Mouse (Mus musculus): ENCODE data around the gene Cd200. TPM values are rescaled to one million over a fixed set of nuclear protein-coding genes. Genes with fewer than 3 reads are reported as not detected.

Gene Cd200
- polyA plus RNA-seq, 1 experiment from 2014 or later, result 424 TPM

- Histone ChIP-seq H3K4me3 (ENCODE audit: low read depth, low read length) (no peak overlapping the region), H3K27me3 (replicated peaks; ENCODE audit: insufficient read depth, low read length) (no peaks in the 10 kb centered on the region), H3K27ac (ENCODE audit: low read length) (no peak overlapping the region), H3K9me3 (ENCODE audit: low read length) (no peaks in the 10 kb centered on the region), H3K9ac (replicated peaks; ENCODE audit: low read depth) (no peak overlapping the region), H3K4me1 (ENCODE audit: insufficient read depth, low read depth, low read length) (no peaks in the 10 kb centered on the region), H3K36me3 (ENCODE audit: insufficient read depth, low read length) (no peaks in the 10 kb centered on the region), H3K4me2 (replicated peaks; ENCODE audit: low read depth, low read length) (no peak overlapping the region)
- DNase-seq (ENCODE audit: low spot score) (no peak), ATAC-seq (peak; percentile 35)
- TF ChIP-seq EP300 (IDR thresholded peaks at IDR 0.05) (peak; percentile 51), CTCF (IDR thresholded peaks at IDR 0.05) (no peak)
- 68% methylated on average over 2 of the region's 2 CpGs for WGBS
These were observed 64.0 kb downstream of the Cd200 start for GRCm38 (mm10) chr16:45344879-45345278.

- 64% methylated on average over 1 of the region's 1 CpGs for WGBS
- no peaks in the 10 kb centered on the region for H3K4me1 ChIP-seq (ENCODE audit: insufficient read depth, low read depth, low read length)
- no peak overlapping the region for H3K4me3 ChIP-seq (ENCODE audit: low read depth, low read length)
- no peak overlapping the region for H3K27ac ChIP-seq (ENCODE audit: low read length)
- TF ChIP-seq CTCF (IDR thresholded peaks at IDR 0.05), result no peak
- no peak for TF ChIP-seq EP300 (IDR thresholded peaks at IDR 0.05)
- no peaks in the 10 kb centered on the region for H3K9me3 ChIP-seq (ENCODE audit: low read length)
- no peaks in the 10 kb centered on the region for H3K36me3 ChIP-seq (ENCODE audit: insufficient read depth, low read length)
- no peak overlapping the region for H3K4me2 ChIP-seq (replicated peaks; ENCODE audit: low read depth, low read length)
- no peaks in the 10 kb centered on the region for H3K27me3 ChIP-seq (replicated peaks; ENCODE audit: insufficient read depth, low read length)
- H3K9ac ChIP-seq (replicated peaks; ENCODE audit: low read depth), result no peak overlapping the region
- ATAC-seq (no peak), DNase-seq (ENCODE audit: low spot score) (no peak)
These were observed 72.4 kb downstream of the Cd200 start for GRCm38 (mm10) chr16:45336478-45336877.

DNA sequence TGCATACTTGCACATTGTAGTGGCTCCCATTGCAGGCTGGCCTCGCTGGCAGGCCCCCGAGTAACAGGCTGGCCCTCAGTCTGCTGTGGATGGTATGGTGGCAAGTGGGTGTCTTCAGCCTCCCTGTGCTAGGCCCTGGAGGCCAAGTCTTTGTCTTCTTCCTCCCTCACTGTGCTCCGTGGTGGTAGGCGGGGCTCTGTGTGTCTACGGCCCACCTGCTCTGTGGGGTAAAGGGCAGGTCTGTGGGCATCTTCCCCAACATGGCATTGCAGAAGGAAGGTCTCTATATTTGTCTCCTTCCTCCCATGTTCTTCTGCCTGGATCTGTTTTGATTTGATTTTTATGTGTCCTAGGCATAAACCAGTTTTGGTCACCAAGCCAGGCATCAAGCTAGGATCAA, 74.0 kb downstream of the Cd200 start:
- DNase-seq (ENCODE audit: low spot score), result no peak
- no peak for ATAC-seq
- Histone ChIP-seq H3K4me1 (ENCODE audit: insufficient read depth, low read depth, low read length) (no peaks in the 10 kb centered on the region; the same call in 1 of the 2 replicates), H3K9ac (replicated peaks; ENCODE audit: low read depth) (no peak overlapping the region), H3K9me3 (ENCODE audit: low read length) (no peaks in the 10 kb centered on the region), H3K36me3 (ENCODE audit: insufficient read depth, low read length) (no peaks in the 10 kb centered on the region), H3K4me2 (replicated peaks; ENCODE audit: low read depth, low read length) (no peak overlapping the region), H3K27ac (ENCODE audit: low read length) (no peak overlapping the region), H3K27me3 (replicated peaks; ENCODE audit: insufficient read depth, low read length) (no peaks in the 10 kb centered on the region), H3K4me3 (ENCODE audit: low read depth, low read length) (no peak overlapping the region)
- no peak for TF ChIP-seq EP300 (IDR thresholded peaks at IDR 0.05)
- TF ChIP-seq CTCF (IDR thresholded peaks at IDR 0.05), result no peak
- 83% methylated on average over 5 of the region's 5 CpGs for WGBS

DNA sequence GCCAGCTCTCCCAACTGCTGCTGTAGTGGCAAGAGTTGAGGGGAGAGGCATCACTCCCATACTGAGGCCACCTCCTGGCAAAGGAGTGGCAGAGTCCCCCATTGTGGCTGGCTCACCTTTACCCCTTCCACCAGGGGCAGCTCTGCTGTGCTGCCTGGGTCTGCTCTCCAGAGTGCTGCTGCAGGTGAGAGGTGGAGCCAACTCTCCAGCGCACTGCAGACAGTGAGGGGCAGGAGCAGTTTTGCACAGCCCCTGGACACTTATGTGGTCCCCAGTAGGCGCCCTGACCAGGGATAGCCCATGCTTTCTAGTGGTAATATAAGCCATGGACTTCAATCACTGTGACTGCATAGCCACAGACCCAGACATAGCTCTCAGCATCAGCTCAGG, 74.5 kb downstream of the Cd200 start:
- Histone ChIP-seq H3K27ac (ENCODE audit: low read length) (no peak overlapping the region), H3K9ac (replicated peaks; ENCODE audit: low read depth) (no peak overlapping the region), H3K4me3 (ENCODE audit: low read depth, low read length) (no peak overlapping the region), H3K27me3 (replicated peaks; ENCODE audit: insufficient read depth, low read length) (no peaks in the 10 kb centered on the region), H3K4me2 (replicated peaks; ENCODE audit: low read depth, low read length) (no peak overlapping the region), H3K36me3 (ENCODE audit: insufficient read depth, low read length) (no peaks in the 10 kb centered on the region), H3K9me3 (ENCODE audit: low read length) (no peaks in the 10 kb centered on the region), H3K4me1 (ENCODE audit: insufficient read depth, low read depth, low read length) (no peaks in the 10 kb centered on the region; the same call in 1 of the 2 replicates)
- ATAC-seq (no peak), DNase-seq (ENCODE audit: low spot score) (no peak)
- 84% methylated on average over 2 of the region's 2 CpGs for WGBS
- TF ChIP-seq CTCF (IDR thresholded peaks at IDR 0.05) (no peak), EP300 (IDR thresholded peaks at IDR 0.05) (no peak)

- no peak overlapping the region for H3K9ac ChIP-seq (replicated peaks; ENCODE audit: low read depth)
- H3K27me3 ChIP-seq (replicated peaks; ENCODE audit: insufficient read depth, low read length), result no peaks in the 10 kb centered on the region
- H3K36me3 ChIP-seq (ENCODE audit: insufficient read depth, low read length), result no peaks in the 10 kb centered on the region
- ATAC-seq, result peak; percentile 30; the same call in 1 of the 2 replicates
- DNase-seq (ENCODE audit: low spot score), result no peak
- 81% methylated on average over 8 of the region's 8 CpGs for WGBS
- no peaks in the 10 kb centered on the region for H3K9me3 ChIP-seq (ENCODE audit: low read length)
- no peak overlapping the region for H3K4me3 ChIP-seq (ENCODE audit: low read depth, low read length)
- H3K4me1 ChIP-seq (ENCODE audit: insufficient read depth, low read depth, low read length), result no peaks in the 10 kb centered on the region; the same call in 1 of the 2 replicates
- no peak overlapping the region for H3K4me2 ChIP-seq (replicated peaks; ENCODE audit: low read depth, low read length)
- TF ChIP-seq EP300 (IDR thresholded peaks at IDR 0.05), result no peak
- TF ChIP-seq CTCF (IDR thresholded peaks at IDR 0.05), result no peak
- no peak overlapping the region for H3K27ac ChIP-seq (ENCODE audit: low read length)
These were observed 75.0 kb downstream of the Cd200 start for GRCm38 (mm10) chr16:45333678-45334375.

- 84% methylated on average over 8 of the region's 8 CpGs for WGBS
- no peak for ATAC-seq
- Histone ChIP-seq H3K9ac (replicated peaks; ENCODE audit: low read depth) (no peak overlapping the region), H3K4me2 (replicated peaks; ENCODE audit: low read depth, low read length) (no peak overlapping the region), H3K4me3 (ENCODE audit: low read depth, low read length) (no peak overlapping the region), H3K4me1 (ENCODE audit: insufficient read depth, low read depth, low read length) (no peaks in the 10 kb centered on the region; the same call in 1 of the 2 replicates), H3K27ac (ENCODE audit: low read length) (no peak overlapping the region), H3K27me3 (replicated peaks; ENCODE audit: insufficient read depth, low read length) (no peaks in the 10 kb centered on the region), H3K36me3 (ENCODE audit: insufficient read depth, low read length) (no peaks in the 10 kb centered on the region), H3K9me3 (ENCODE audit: low read length) (no peaks in the 10 kb centered on the region)
- TF ChIP-seq EP300 (IDR thresholded peaks at IDR 0.05) (no peak), CTCF (IDR thresholded peaks at IDR 0.05) (no peak)
- DNase-seq (ENCODE audit: low spot score), result no peak
These were observed 76.3 kb downstream of the Cd200 start for GRCm38 (mm10) chr16:45332591-45332990.

Other genes with a start within 250 kb of the Cd200 start
- gene Btla, start 184.7 kb downstream of the Cd200 start, polyA plus RNA-seq (2015; fragmentation: Nextera tagmentation; extraction: Ambion mirVana), result 0.13 and 0.19 TPM in 2 replicates
- 0.07 TPM in 1 of 2 replicates, not detected in the other for gene Gm609, start 83.9 kb upstream of the Cd200 start, polyA plus RNA-seq (2015; fragmentation: Nextera tagmentation; extraction: Ambion mirVana)
- not detected in 2 replicates for gene Gm17783, start 123.0 kb upstream of the Cd200 start, polyA plus RNA-seq (2015; fragmentation: Nextera tagmentation; extraction: Ambion mirVana)
- gene Slc9c1, start 126.3 kb upstream of the Cd200 start, polyA plus RNA-seq (2015; fragmentation: Nextera tagmentation; extraction: Ambion mirVana), result not detected in 2 replicates
- gene Gcsam, start 201.3 kb upstream of the Cd200 start, polyA plus RNA-seq (2015; fragmentation: Nextera tagmentation; extraction: Ambion mirVana), result 0.10 and 0.26 TPM in 2 replicates
- 0.30 and 0.31 TPM in 2 replicates for gene BC016579, start 245.0 kb upstream of the Cd200 start, polyA plus RNA-seq (2015; fragmentation: Nextera tagmentation; extraction: Ambion mirVana)

Data from lung, postnatal 0 days (tissue).